Mouse (Mus musculus) olfactory bulb, adult 2 months (tissue): ENCODE results near the gene Golga2. TPM values are rescaled to one million over a fixed set of nuclear protein-coding genes. Genes with fewer than 3 reads are reported as not detected.

Source experiments
- H3K27ac ChIP-seq: fragments of 200-500 bp; 2 replicates; pipeline ENCODE4 v1.5.1; 2012; ENCODE audit warnings: low read depth, low read length; ENCODE audit not compliant: insufficient read depth
- H3K4me1 ChIP-seq: fragments of 200-500 bp; 2 replicates; pipeline ENCODE4 v1.6.1; 2012; ENCODE audit warnings: low read length; ENCODE audit not compliant: control insufficient read depth, insufficient read depth
- H3K4me3 ChIP-seq: fragments of 200-500 bp; 2 replicates; pipeline ENCODE4 v1.5.1; 2012; ENCODE audit warnings: mild to moderate bottlenecking, low read depth, low read length, moderate library complexity; ENCODE audit not compliant: insufficient read depth
- CTCF ChIP-seq: fragments of 200-500 bp; IDR thresholded peaks from 2 replicates; pipeline ENCODE4 v1.5.1; 2012; ENCODE audit warnings: low read depth, mild to moderate bottlenecking, low read length, moderate library complexity; ENCODE audit not compliant: insufficient read depth
- POLR2A ChIP-seq: fragments of 200-500 bp; IDR thresholded peaks from 2 replicates; pipeline ENCODE4 v1.6.1; 2012; ENCODE audit warnings: mild to moderate bottlenecking, low read depth, low read length, moderate library complexity; ENCODE audit not compliant: insufficient read depth
- WGBS: fragments of 180-500 bp; shearing (Covaris S2); methylation state at CpG from one replicate; pipeline ENCODE4 v1.1.7; 2018; 5-methylcytosine and 5-hydroxymethylcytosine counted together
- polyA plus RNA-seq: library from polyadenylated mRNA; stranded (reverse); fragments of >200 nt; gene quantifications from 2 replicates; pipeline ENCODE4 v1.2.4, GENCODE M21; 2012; ENCODE audit warnings: low replicate concordance; ENCODE audit not compliant: missing spikeins, insufficient read depth, insufficient read length

The Golga2 gene
- polyA plus RNA-seq, 1 experiment, result not detected

- H3K4me3 ChIP-seq, result no peak overlapping the region
- H3K27ac ChIP-seq, result no peak overlapping the region
- peaks cover 77% of the 10 kb centered on the region for H3K4me1 ChIP-seq
- WGBS, result 67% methylated on average over 6 of the region's 6 CpGs
- TF ChIP-seq CTCF (no peak), POLR2A (no peak)
Measured at GRCm38 (mm10) chr2:32347019-32347418, 59.8 kb downstream of the Golga2 start.

- WGBS, result 69% methylated on average over 11 of the region's 11 CpGs
- no peak overlapping the region for H3K4me3 ChIP-seq
- H3K4me1 ChIP-seq, result peaks cover 67% of the 10 kb centered on the region
Measured at GRCm38 (mm10) chr2:32348311-32348710, 61.1 kb downstream of the Golga2 start.

GRCm38 (mm10) chr2:32349625-32350255 is 62.6 kb downstream of the Golga2 start:
- TF ChIP-seq POLR2A (no peak), CTCF (no peak)
- H3K4me3 ChIP-seq, result peak overlapping the region; percentile 36
- H3K4me1 ChIP-seq, result peaks cover 53% of the 10 kb centered on the region
- WGBS, result 44% methylated on average over 8 of the region's 8 CpGs
- H3K27ac ChIP-seq, result peak overlapping the region; percentile 80

More at GRCm38 (mm10) chr2:32348311-32348710, 61.1 kb downstream of the Golga2 start:
- TF ChIP-seq POLR2A, result no peak
- no peak for TF ChIP-seq CTCF
- H3K27ac ChIP-seq, result peak overlapping the region; percentile 26

GRCm38 (mm10) chr2:32350471-32351051 is 63.4 kb downstream of the Golga2 start:
- H3K27ac ChIP-seq, result peak overlapping the region; percentile 80
- 33% methylated on average over 13 of the region's 13 CpGs for WGBS

GRCm38 (mm10) chr2:32351471-32351961 is 64.3 kb downstream of the Golga2 start:
- TF ChIP-seq CTCF (no peak), POLR2A (no peak)
- H3K27ac ChIP-seq, result peak overlapping the region; percentile 91
- peaks cover 44% of the 10 kb centered on the region for H3K4me1 ChIP-seq
- peak overlapping the region; percentile 64 for H3K4me3 ChIP-seq
- 26% methylated on average over 9 of the region's 9 CpGs for WGBS

More at GRCm38 (mm10) chr2:32350471-32351051, 63.4 kb downstream of the Golga2 start:
- H3K4me3 ChIP-seq, result peak overlapping the region; percentile 36
- peaks cover 48% of the 10 kb centered on the region for H3K4me1 ChIP-seq
- no peak for TF ChIP-seq POLR2A
- no peak for TF ChIP-seq CTCF

- TF ChIP-seq CTCF, result no peak
- TF ChIP-seq POLR2A, result peak; percentile 61
- H3K4me3 ChIP-seq, result peak within 1 kb of the TSS; percentile 64
- H3K27ac ChIP-seq, result peak within 1 kb of the TSS; percentile 91
- peaks cover 36% of the 10 kb centered on the region for H3K4me1 ChIP-seq
- under 1% methylated on average over 44 of the region's 52 CpGs for WGBS
Measured at GRCm38 (mm10) chr2:32352151-32353006, 65.2 kb downstream of the Golga2 start, which contains the start of gene Ciz1. TSS of gene Ciz1 (plus strand) at chr2:32352327.

- under 1% methylated on average over 63 of the region's 63 CpGs for WGBS
- TF ChIP-seq CTCF (peak; percentile 95), POLR2A (peak; percentile 66)
- H3K4me3 ChIP-seq, result peak within 1 kb of the TSS; percentile 64
- H3K27ac ChIP-seq, result peak within 1 kb of the TSS; percentile 91
- H3K4me1 ChIP-seq, result peaks cover 40% of the 10 kb centered on the region
Measured at GRCm38 (mm10) chr2:32353007-32353542, 65.9 kb downstream of the Golga2 start, which contains the start of gene Dnm1. TSS of gene Dnm1 (minus strand) at chr2:32353338.

GRCm38 (mm10) chr2:32353836-32354235 is 66.7 kb downstream of the Golga2 start:
- 77% methylated on average over 6 of the region's 6 CpGs for WGBS
- TF ChIP-seq CTCF (no peak), POLR2A (no peak)
- H3K4me1 ChIP-seq, result peaks cover 37% of the 10 kb centered on the region
- H3K27ac ChIP-seq, result no peak overlapping the region
- H3K4me3 ChIP-seq, result no peak overlapping the region
